Mouse (Mus musculus) erythroblast, embryonic 14.5 days (primary cell): Measurements from ENCODE around the gene Crk.

Experiments
- GATA1 ChIP-seq: IDR thresholded peaks from 2 replicates; pipeline ENCODE4 v1.6.1; 2012; ENCODE audit warnings: low read length, inconsistent platforms, mixed read lengths
- TAL1 ChIP-seq: IDR thresholded peaks from 3 replicates; pipeline ENCODE4 v1.6.1; 2012; ENCODE audit warnings: low read length, inconsistent platforms, mixed read lengths

- TF ChIP-seq GATA1 (no peak), TAL1 (no peak)
Measured at GRCm38 (mm10) chr11:75751082-75751481, 72.0 kb downstream of the Crk start.
